Mouse (Mus musculus) adrenal gland (tissue): ENCODE data around the gene Uqcc2.

ENCODE experiments used
- intact Hi-C: fragments of 180-260 bp; cut with DNase I; formaldehyde crosslinking; loops from one replicate; pipeline ENCODE4 v1.15.1; 2025
- microRNA-seq, 2 experiments: library from miRNA; unstranded; fragments of <30 nt; microRNA quantifications; one replicate each; pipeline ENCODE4; 2019

Uqcc2 gene

GRCm38 (mm10) chr17:27083601-27084000, 50.1 kb downstream of the Uqcc2 start:
- intact Hi-C loops = no loop called here

- intact Hi-C loops = no loop called here
These were observed 50.9 kb downstream of the Uqcc2 start for GRCm38 (mm10) chr17:27082796-27083195.

- intact Hi-C loops = no loop called here
These were observed 51.8 kb downstream of the Uqcc2 start for GRCm38 (mm10) chr17:27081868-27082267.

- intact Hi-C loops = loop anchor here (5.0 kb wide), 2 partner anchors 36 to 39 kb away; no protein-coding TSS in a partner anchor
These were observed 55.2 kb downstream of the Uqcc2 start for GRCm38 (mm10) chr17:27078499-27078898.

GRCm38 (mm10) chr17:27077920-27078319, 55.8 kb downstream of the Uqcc2 start:
- intact Hi-C loops = loop anchor here (5.0 kb wide), 2 partner anchors 36 to 39 kb away; no protein-coding TSS in a partner anchor

- intact Hi-C loops = loop anchor here (5.0 kb wide), 2 partner anchors 35 to 40 kb away; no protein-coding TSS in a partner anchor
These were observed 56.6 kb downstream of the Uqcc2 start for GRCm38 (mm10) chr17:27077133-27077532.

GRCm38 (mm10) chr17:27074849-27075745, 58.6 kb downstream of the Uqcc2 start:
- intact Hi-C loops = loop anchor here (5.0 kb wide), 2 partner anchors 33 to 42 kb away; no protein-coding TSS in a partner anchor

- intact Hi-C loops = no loop called here
These were observed 59.5 kb downstream of the Uqcc2 start for GRCm38 (mm10) chr17:27074236-27074635.

- intact Hi-C loops = no loop called here
These were observed 59.9 kb downstream of the Uqcc2 start for GRCm38 (mm10) chr17:27073778-27074177.

- intact Hi-C loops = no loop called here
These were observed 60.6 kb downstream of the Uqcc2 start for GRCm38 (mm10) chr17:27073126-27073525.

Small RNAs within 50 kb of the gene (microRNA-seq; reads per million reads assigned to microRNA genes)
- gene Mir7677 = 0 reads per million in 2 experiments
